Mouse (Mus musculus) myocyte (in vitro differentiated cells): ENCODE data around the gene Caln1. TPM values are rescaled to one million over a fixed set of nuclear protein-coding genes. Genes with fewer than 3 reads are reported as not detected.

Experiments
- H3K27me3 ChIP-seq: one replicate; pipeline ENCODE4 v1.6.1; 2011; ENCODE audit not compliant: control insufficient read depth, insufficient read depth, insufficient read length
- H3K36me3 ChIP-seq: one replicate; pipeline ENCODE4 v1.6.1; 2011; ENCODE audit not compliant: control insufficient read depth, insufficient read depth
- H3K4me2 ChIP-seq: one replicate; pipeline ENCODE4 v1.6.1; 2011; ENCODE audit warnings: low read depth, control low read depth
- H3K4me3 ChIP-seq: one replicate; pipeline ENCODE4 v1.5.1; 2011; ENCODE audit warnings: mild to moderate bottlenecking, control low read depth, moderate library complexity
- H3K79me2 ChIP-seq: one replicate; pipeline ENCODE4 v1.6.1; 2011; ENCODE audit not compliant: control insufficient read depth, insufficient read depth
- H3ac ChIP-seq: one replicate; pipeline ENCODE4 v1.6.1; 2011; ENCODE audit not compliant: control insufficient read depth, insufficient read length
- CEBPB ChIP-seq: IDR thresholded peaks from 2 replicates; pipeline ENCODE4 v1.6.1; 2011; ENCODE audit warnings: mild to moderate bottlenecking, moderate library complexity; ENCODE audit not compliant: poor library complexity, insufficient read depth, severe bottlenecking
- E2F4 ChIP-seq: IDR thresholded peaks from one replicate; pipeline ENCODE4 v1.6.1; 2011; ENCODE audit warnings: mild to moderate bottlenecking, control low read depth, moderate library complexity; ENCODE audit not compliant: insufficient read depth
- MAX ChIP-seq: IDR thresholded peaks from one replicate; pipeline ENCODE4 v1.6.1; 2011; ENCODE audit warnings: low read depth, mild to moderate bottlenecking, control low read depth
- MYOD1 ChIP-seq, 3 experiments: IDR thresholded peaks; one replicate each; pipeline ENCODE4 v1.6.1; 2011; ENCODE audit warnings: control low read depth in 2 of 3, low read depth in 2 of 3, mild to moderate bottlenecking in 2 of 3, moderate library complexity in 1 of 3; ENCODE audit not compliant: insufficient read length in 2 of 3, control insufficient read depth in 1 of 3
- MYOG ChIP-seq, 3 experiments: IDR thresholded peaks; one replicate each; pipeline ENCODE4 v1.6.1; 2011; ENCODE audit warnings: control low read depth in 2 of 3, low read depth in 2 of 3, mild to moderate bottlenecking in 2 of 3; ENCODE audit not compliant: insufficient read length in 2 of 3, control insufficient read depth in 1 of 3, insufficient read depth in 1 of 3
- POLR2A ChIP-seq: IDR thresholded peaks from one replicate; pipeline ENCODE4 v1.6.1; 2011; ENCODE audit warnings: low read depth, mild to moderate bottlenecking, control low read depth, moderate library complexity; ENCODE audit not compliant: insufficient read length
- POLR2AphosphoS2 ChIP-seq: IDR thresholded peaks from one replicate; pipeline ENCODE4 v1.6.1; 2011; ENCODE audit warnings: low read depth, control low read depth; ENCODE audit not compliant: insufficient read length
- REST ChIP-seq: IDR thresholded peaks from one replicate; pipeline ENCODE4 v1.6.1; 2011; ENCODE audit warnings: mild to moderate bottlenecking, control low read depth, moderate library complexity; ENCODE audit not compliant: insufficient read depth, insufficient read length
- SRF ChIP-seq: IDR thresholded peaks from one replicate; pipeline ENCODE4 v1.6.1; 2011; ENCODE audit warnings: low read depth; ENCODE audit not compliant: control insufficient read depth, insufficient read length
- TCF12 ChIP-seq: IDR thresholded peaks from one replicate; pipeline ENCODE4 v1.6.1; 2011; ENCODE audit warnings: mild to moderate bottlenecking, control low read depth; ENCODE audit not compliant: poor library complexity, insufficient read depth, severe bottlenecking
- TCF3 ChIP-seq: IDR thresholded peaks from one replicate; pipeline ENCODE4 v1.6.1; 2011; ENCODE audit warnings: low read depth, control low read depth; ENCODE audit not compliant: insufficient read length
- USF1 ChIP-seq: IDR thresholded peaks from one replicate; pipeline ENCODE4 v1.6.1; 2011; ENCODE audit warnings: low read depth, mild to moderate bottlenecking, control low read depth, moderate library complexity
- polyA plus RNA-seq: library from polyadenylated mRNA; unstranded; fragments of >200 nt; fragmentation: generic; extraction: Trizol; gene quantifications from one replicate; pipeline ENCODE4 v1.2.1, GENCODE M21; 2012; ENCODE audit warnings: missing spikeins

Gene Caln1
- polyA plus RNA-seq, 1 experiment = not detected

GRCm38 (mm10) chr5:130688385-130689138, 319.3 kb downstream of the Caln1 start:
- Histone ChIP-seq H3ac (no peak overlapping the region), H3K4me2 (no peak overlapping the region), H3K36me3 (no peaks in the 10 kb centered on the region), H3K79me2 (no peaks in the 10 kb centered on the region), H3K4me3 (no peak overlapping the region), H3K27me3 (no peaks in the 10 kb centered on the region)
- TF ChIP-seq MYOG (IDR thresholded peaks at IDR 0.05; ENCODE audit: control insufficient read depth in 1 of 3, insufficient read depth in 1 of 3, insufficient read length in 2 of 3, low read depth in 2 of 3) (no peak), REST (no peak), POLR2A (no peak), E2F4 (no peak), TCF3 (no peak), USF1 (no peak)

- no peaks in the 10 kb centered on the region for H3K79me2 ChIP-seq
- no peak overlapping the region for H3K4me3 ChIP-seq
- H3K36me3 ChIP-seq = no peaks in the 10 kb centered on the region
- no peaks in the 10 kb centered on the region for H3K27me3 ChIP-seq
- TF ChIP-seq MAX (no peak), POLR2A (no peak), USF1 (no peak), E2F4 (no peak), TCF12 (no peak), SRF (no peak), TCF3 (no peak), POLR2AphosphoS2 (no peak), CEBPB (no peak), MYOG (IDR thresholded peaks at IDR 0.05; ENCODE audit: control insufficient read depth in 1 of 3, insufficient read depth in 1 of 3, insufficient read length in 2 of 3, low read depth in 2 of 3) (no peak), MYOD1 (IDR thresholded peaks at IDR 0.05; ENCODE audit: control insufficient read depth in 1 of 3, insufficient read length in 2 of 3, low read depth in 2 of 3) (no peak), REST (no peak)
- no peak overlapping the region for H3K4me2 ChIP-seq
- no peak overlapping the region for H3ac ChIP-seq
These were observed 322.1 kb downstream of the Caln1 start for GRCm38 (mm10) chr5:130691349-130691748.

DNA sequence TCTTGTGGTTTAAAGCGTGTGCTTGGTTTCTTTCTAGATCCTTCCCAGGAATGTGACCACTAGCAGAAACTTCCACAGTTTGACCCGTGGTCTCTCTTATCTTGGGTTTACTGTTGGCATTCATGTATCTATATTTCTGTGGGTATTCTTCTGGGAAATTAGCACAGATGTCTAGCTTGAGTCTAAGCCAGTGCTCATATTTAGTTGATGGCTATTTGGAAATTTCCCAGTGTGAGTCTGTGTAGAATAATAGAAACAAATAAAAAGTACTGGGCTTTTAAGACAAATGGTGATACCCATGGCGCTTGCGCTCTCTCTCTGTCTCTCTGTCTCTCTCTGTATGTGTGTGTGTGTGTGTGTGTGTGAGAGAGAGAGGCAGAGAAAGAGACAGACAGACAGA, 330.2 kb downstream of the Caln1 start:
- Histone ChIP-seq H3K79me2 (no peaks in the 10 kb centered on the region), H3K36me3 (no peaks in the 10 kb centered on the region), H3ac (no peak overlapping the region), H3K27me3 (no peaks in the 10 kb centered on the region), H3K4me2 (no peak overlapping the region), H3K4me3 (no peak overlapping the region)
- TF ChIP-seq MYOD1 (IDR thresholded peaks at IDR 0.05; ENCODE audit: control insufficient read depth in 1 of 3, insufficient read length in 2 of 3, low read depth in 2 of 3) (no peak), POLR2A (no peak)

- Histone ChIP-seq H3K4me3 (no peak overlapping the region), H3K79me2 (no peaks in the 10 kb centered on the region), H3ac (no peak overlapping the region), H3K27me3 (no peaks in the 10 kb centered on the region), H3K36me3 (no peaks in the 10 kb centered on the region), H3K4me2 (no peak overlapping the region)
- TF ChIP-seq MYOD1 (IDR thresholded peaks at IDR 0.05; ENCODE audit: control insufficient read depth in 1 of 3, insufficient read length in 2 of 3, low read depth in 2 of 3) (no peak), USF1 (no peak), MYOG (IDR thresholded peaks at IDR 0.05; ENCODE audit: control insufficient read depth in 1 of 3, insufficient read depth in 1 of 3, insufficient read length in 2 of 3, low read depth in 2 of 3) (no peak), TCF12 (no peak), CEBPB (no peak), E2F4 (no peak), POLR2AphosphoS2 (no peak), REST (no peak), TCF3 (no peak), MAX (no peak), POLR2A (no peak), SRF (no peak)
These were observed 332.5 kb downstream of the Caln1 start for GRCm38 (mm10) chr5:130701777-130702176.

- H3ac ChIP-seq = no peak overlapping the region
- no peaks in the 10 kb centered on the region for H3K79me2 ChIP-seq
- no peak overlapping the region for H3K4me2 ChIP-seq
- TF ChIP-seq CEBPB (no peak), REST (no peak), E2F4 (no peak), TCF3 (no peak), TCF12 (no peak), USF1 (no peak), MYOG (IDR thresholded peaks at IDR 0.05; ENCODE audit: control insufficient read depth in 1 of 3, insufficient read depth in 1 of 3, insufficient read length in 2 of 3, low read depth in 2 of 3) (no peak), MAX (no peak), POLR2AphosphoS2 (no peak), POLR2A (no peak), MYOD1 (IDR thresholded peaks at IDR 0.05; ENCODE audit: control insufficient read depth in 1 of 3, insufficient read length in 2 of 3, low read depth in 2 of 3) (no peak), SRF (no peak)
- H3K27me3 ChIP-seq = no peaks in the 10 kb centered on the region
- H3K36me3 ChIP-seq = no peaks in the 10 kb centered on the region
- no peak overlapping the region for H3K4me3 ChIP-seq
These were observed 333.1 kb downstream of the Caln1 start for GRCm38 (mm10) chr5:130702361-130702760.
